Mouse (Mus musculus) embryonic fibroblast, embryonic 13.5 days (primary cell): Measurements from ENCODE around the gene Myo1c.

Experiments
- CTCF ChIP-seq: IDR thresholded peaks from 2 replicates; pipeline ENCODE4 v1.5.1; 2011; ENCODE audit warnings: mild to moderate bottlenecking, control low read depth, low read length, moderate library complexity, borderline replicate concordance; ENCODE audit not compliant: insufficient read depth
- POLR2A ChIP-seq: IDR thresholded peaks from 2 replicates; pipeline ENCODE4 v1.6.1; 2011; ENCODE audit warnings: low read depth, mild to moderate bottlenecking, control low read depth, low read length, moderate library complexity

DNA sequence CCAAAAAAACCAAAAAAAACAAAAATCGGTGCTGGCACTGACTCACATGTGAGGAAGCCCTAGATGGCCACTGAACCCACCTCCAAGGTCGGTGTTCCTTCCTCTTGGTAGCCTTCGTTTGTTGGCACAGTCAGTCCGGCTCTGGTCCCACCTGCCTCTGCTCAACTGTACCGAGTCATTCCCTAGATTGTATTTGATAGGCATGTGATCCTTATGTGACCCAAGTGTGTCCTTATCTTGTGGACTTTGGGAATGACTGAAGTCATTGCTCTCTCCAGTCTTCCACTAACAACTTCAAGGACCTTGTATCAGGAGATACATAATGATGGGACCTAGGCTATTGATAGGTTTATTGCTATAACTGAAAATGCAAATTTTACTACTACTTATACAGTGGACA is 45.5 kb upstream of the Myo1c start:
- TF ChIP-seq POLR2A, result no peak
- no peak for TF ChIP-seq CTCF
